8 mouse cellular contexts compared by ENCODE assay signal in genomic region chr2:160766371-160766771, GRCm38 (mm10). TPM values are rescaled to one million over a fixed set of nuclear protein-coding genes. Genes with fewer than 3 reads are reported as not detected.
DNase-seq lines count a peak whose midpoint lies in the region; ATAC-seq lines count a peak whose summit lies in the region.

No protein-coding gene starts in this region.

- no peaks in the 10 kb centered on the region for H3K4me1 ChIP-seq in intestine, embryonic 15.5 days (replicated peaks)

- no peak overlapping the region for H3K4me2 ChIP-seq in intestine, embryonic 15.5 days (replicated peaks)

- peak; percentile 72 for DNase-seq in adrenal gland, adult 2 months
- no peak for DNase-seq in adrenal gland, postnatal 4 days (ENCODE audit: low spot score in 2 of 2)
- peak; percentile 22 for DNase-seq in right cerebral cortex, adult 18-20 months
- DNase-seq in right cerebral cortex, postnatal 25 days, result no peak
- peak; percentile 72 for DNase-seq in kidney, adult 9 months
- peak; percentile 73 for DNase-seq in testis, postnatal 10 days (ENCODE audit: low spot score)

- H3K9ac ChIP-seq in intestine, embryonic 15.5 days, result no peak overlapping the region

- no peak overlapping the region for H3K27ac ChIP-seq in intestine, embryonic 15.5 days

- peaks cover 12% of the 10 kb centered on the region for H3K36me3 ChIP-seq in intestine, embryonic 15.5 days

- no peak for ATAC-seq in inflammation-experienced regulatory T-cells, adult 6 months
- ATAC-seq in intestine, embryonic 15.5 days, result no peak

- no peaks in the 10 kb centered on the region for H3K9me3 ChIP-seq in intestine, embryonic 15.5 days

- no peaks in the 10 kb centered on the region for H3K27me3 ChIP-seq in intestine, embryonic 15.5 days (replicated peaks)

- H3K4me3 ChIP-seq in intestine, embryonic 15.5 days (replicated peaks), result no peak overlapping the region

- 74% methylated on average over 5 of the region's 5 CpGs for WGBS in intestine, embryonic 15.5 days

RNA-seq across cellular contexts. Expression of gene Plcg1, which starts 35.3 kb away (rescaled TPM):
- total RNA-seq in adrenal gland, adult 2 months (2021), result 10 to 100 TPM; 49.1 to 52.3 TPM
- polyA plus RNA-seq in adrenal gland, adult 2 months (2012; rRNA removed), result 28.3 and 61.1 TPM in 2 replicates
- total RNA-seq in adrenal gland, postnatal 4 days (2021), result 100 to 1,000 TPM; 132 TPM
- polyA plus RNA-seq in inflammation-experienced regulatory T-cells, adult 6 months (2017; shearing (Covaris generic)), result 10 to 100 TPM; 40.1 to 81.0 (median 60.7) TPM
- polyA plus RNA-seq in intestine, embryonic 15.5 days (2015; fragmentation: Nextera tagmentation; extraction: Ambion mirVana), result 29.6 and 29.7 TPM in 2 replicates

Comparison
In these comparisons a context has a peak if more than half of its experiments do, and no peak if none do; other contexts are left out.
1. DNase-seq: peak in adrenal gland, adult 2 months (single experiment), right cerebral cortex, adult 18-20 months (single experiment), kidney, adult 9 months (single experiment) and testis, postnatal 10 days (single experiment); none in adrenal gland, postnatal 4 days (0 of 2) and right cerebral cortex, postnatal 25 days (single experiment).